Mouse (Mus musculus) erythroblast, adult 5-6 weeks (primary cell): ENCODE measurements around the gene Sohlh2. TPM values are rescaled to one million over a fixed set of nuclear protein-coding genes. Genes with fewer than 3 reads are reported as not detected.

ENCODE experiments used
- total RNA-seq, 2 experiments: library from RNA; stranded (forward) in 1 of 2; stranded (reverse) in 1 of 2; fragments of 150-400 nt in 1 of 2; fragments of 200-764, 138-1000 nt in 1 of 2; gene quantifications; 2 replicates each; pipeline versions ENCODE4 v1.2.3 to v1.2.4; 2015 to 2017; ENCODE audit warnings: low replicate concordance in 2 of 2

Gene Sohlh2
- total RNA-seq, 2 experiments from 2014 or later = not detected

Other genes starting within 250 kb of the Sohlh2 start
- not detected in 2 replicates for gene Ccna1, start 126.5 kb upstream of the Sohlh2 start, total RNA-seq (2015; ENCODE audit: low replicate concordance)
- gene Ccna1, start 126.5 kb upstream of the Sohlh2 start, total RNA-seq (2017; ENCODE audit: low replicate concordance) = not detected in 2 replicates
- gene Spg20, start 69.9 kb upstream of the Sohlh2 start, total RNA-seq (2015; ENCODE audit: low replicate concordance) = 3.1 and 3.7 TPM in 2 replicates
- gene Spg20, start 69.9 kb upstream of the Sohlh2 start, total RNA-seq (2017; ENCODE audit: low replicate concordance) = 2.2 and 6.2 TPM in 2 replicates
- gene Ccdc169, start 44.7 kb upstream of the Sohlh2 start, total RNA-seq (2015; ENCODE audit: low replicate concordance) = not detected in 2 replicates
- gene Ccdc169, start 44.7 kb upstream of the Sohlh2 start, total RNA-seq (2017; ENCODE audit: low replicate concordance) = not detected in 2 replicates
- gene Dclk1, start 60.3 kb downstream of the Sohlh2 start, total RNA-seq (2015; ENCODE audit: low replicate concordance) = not detected in 2 replicates
- gene Dclk1, start 60.3 kb downstream of the Sohlh2 start, total RNA-seq (2017; ENCODE audit: low replicate concordance) = not detected in 2 replicates